Mouse (Mus musculus): ENCODE data around the gene Hoxa6. TPM values are rescaled to one million over a fixed set of nuclear protein-coding genes. Genes with fewer than 3 reads are reported as not detected.

Gene Hoxa6
- polyA plus RNA-seq, 1 experiment from 2014 or later: not detected

- Histone ChIP-seq H3K4me1 (no peaks in the 10 kb centered on the region), H3K4me2 (no peak overlapping the region), H3K27me3 (peaks cover 100% of the 10 kb centered on the region), H3K36me3 (ENCODE audit: poor library complexity, severe bottlenecking) (no peaks in the 10 kb centered on the region), H3K9ac (no peak overlapping the region), H3K9me3 (replicated peaks) (no peaks in the 10 kb centered on the region), H3K4me3 (no peak overlapping the region), H3K27ac (no peak overlapping the region)
- WGBS: 1% methylated on average over 10 of the region's 10 CpGs
- ATAC-seq: no peak
Observed at GRCm38 (mm10) chr6:52197271-52197670, 11.3 kb downstream of the Hoxa6 start.

GRCm38 (mm10) chr6:52196811-52197210, 11.7 kb downstream of the Hoxa6 start:
- Histone ChIP-seq H3K27me3 (peaks cover 100% of the 10 kb centered on the region), H3K4me2 (no peak overlapping the region), H3K27ac (no peak overlapping the region), H3K4me3 (no peak overlapping the region), H3K36me3 (ENCODE audit: poor library complexity, severe bottlenecking) (no peaks in the 10 kb centered on the region), H3K9me3 (replicated peaks) (no peaks in the 10 kb centered on the region), H3K4me1 (0 out of 2 replicates have a peak, but pooled peaks cover 4% of the 10 kb centered on the region), H3K9ac (no peak overlapping the region)
- no peak for ATAC-seq
- WGBS: 3% methylated on average over 9 of the region's 9 CpGs

GRCm38 (mm10) chr6:52194690-52195089, 13.8 kb downstream of the Hoxa6 start:
- Histone ChIP-seq H3K4me3 (no peak overlapping the region), H3K36me3 (ENCODE audit: poor library complexity, severe bottlenecking) (no peaks in the 10 kb centered on the region), H3K9me3 (replicated peaks) (no peaks in the 10 kb centered on the region), H3K4me1 (peaks cover 11% of the 10 kb centered on the region), H3K4me2 (no peak overlapping the region), H3K27me3 (peaks cover 100% of the 10 kb centered on the region), H3K27ac (no peak overlapping the region), H3K9ac (no peak overlapping the region)
- ATAC-seq: no peak
- 4% methylated on average over 10 of the region's 10 CpGs for WGBS

DNA sequence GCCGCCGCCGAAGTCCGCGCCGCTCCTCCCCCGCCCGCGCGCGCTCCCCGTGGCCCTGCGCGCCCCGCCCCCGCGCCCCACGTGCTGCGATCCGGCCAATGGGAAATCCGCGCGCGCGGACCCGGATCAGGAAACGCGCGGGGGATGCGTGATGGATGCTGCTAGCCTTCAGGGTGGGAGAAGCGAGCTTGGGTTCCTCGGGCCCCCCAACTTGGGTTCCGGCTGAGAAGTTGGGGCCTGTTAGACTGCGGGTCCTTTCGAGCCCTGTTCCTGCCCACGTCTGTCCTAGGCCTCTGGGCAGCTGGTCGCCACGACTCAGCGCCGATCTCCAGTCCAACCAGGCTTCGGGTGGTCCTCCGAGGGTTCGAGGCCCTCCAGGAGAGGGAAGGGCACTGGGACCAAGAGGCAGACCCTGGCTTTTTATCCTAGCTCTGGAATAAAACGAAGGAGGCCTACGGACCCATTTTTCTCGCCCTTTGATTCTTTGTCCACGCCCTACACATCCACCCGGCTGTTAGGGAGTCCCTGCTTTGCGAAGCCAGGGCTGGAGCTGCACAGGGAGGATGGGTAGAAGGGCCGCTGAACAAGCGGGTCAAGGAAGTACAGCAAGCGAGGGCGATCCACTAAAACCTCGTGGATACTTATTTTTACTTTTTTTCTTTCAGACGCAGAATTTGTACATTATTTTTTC, 16.5 kb downstream of the Hoxa6 start:
- Histone ChIP-seq H3K4me2 (peak overlapping the region; percentile 61), H3K27me3 (peaks cover 100% of the 10 kb centered on the region), H3K9ac (no peak overlapping the region), H3K36me3 (ENCODE audit: poor library complexity, severe bottlenecking) (no peaks in the 10 kb centered on the region), H3K4me3 (peak overlapping the region; percentile 36), H3K9me3 (replicated peaks) (no peaks in the 10 kb centered on the region), H3K27ac (no peak overlapping the region), H3K4me1 (peaks cover 11% of the 10 kb centered on the region)
- WGBS: 1% methylated on average over 43 of the region's 55 CpGs
- ATAC-seq: peak; percentile 65

DNA sequence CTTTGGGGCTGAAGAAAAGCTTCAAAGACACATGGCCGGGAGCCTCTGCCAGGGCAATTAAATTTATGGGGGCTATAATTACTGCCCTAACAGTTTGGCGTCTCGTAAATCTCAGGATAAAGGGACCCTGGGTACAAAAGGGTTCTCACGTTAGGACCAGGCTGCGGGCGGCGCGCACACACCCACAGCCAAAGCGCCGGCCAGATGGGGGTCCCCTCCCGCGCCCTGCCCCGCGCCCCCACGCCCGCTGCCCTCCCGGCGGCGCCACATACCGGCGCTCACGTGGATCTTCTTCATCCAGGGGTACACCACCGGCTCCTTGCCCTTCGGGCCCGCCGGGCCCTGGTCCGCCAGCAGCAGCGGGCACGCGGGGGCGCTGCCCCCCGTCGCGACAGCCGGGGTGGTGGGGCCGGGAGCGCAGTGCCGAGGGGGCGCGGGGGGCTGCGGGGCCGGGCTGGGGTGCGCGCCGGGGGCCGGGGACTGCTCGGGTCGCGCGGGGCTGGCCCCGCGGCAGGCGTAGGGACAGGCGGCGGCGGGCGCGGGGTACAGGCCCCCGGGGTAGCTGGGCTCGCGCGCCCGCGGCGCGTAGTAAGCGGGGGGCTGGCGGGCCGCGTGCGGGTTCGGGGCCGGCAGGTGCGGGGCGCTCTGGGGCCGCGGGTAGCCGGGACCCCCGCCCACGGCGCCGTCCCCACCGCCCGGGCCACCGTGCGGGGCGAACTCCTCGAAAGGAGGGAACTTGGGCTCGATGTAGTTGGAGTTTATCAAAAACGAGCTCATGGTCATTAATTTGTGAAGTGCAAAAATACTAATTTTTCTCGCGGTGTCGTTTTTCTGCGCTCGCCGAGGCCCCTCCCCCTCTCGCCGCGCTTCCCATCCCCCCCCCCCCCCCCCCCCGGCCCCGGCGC, 17.4 kb downstream of the Hoxa6 start, which contains the start of gene Hoxa4:
Hoxa4 (minus strand) TSS at position 848 of the 905 bp plus-strand sequence.
- Histone ChIP-seq H3K27ac (no peak within 1 kb of the TSS), H3K4me1 (peaks cover 11% of the 10 kb centered on the region), H3K36me3 (ENCODE audit: poor library complexity, severe bottlenecking) (no peaks in the 10 kb centered on the region), H3K27me3 (peaks cover 100% of the 10 kb centered on the region), H3K9me3 (replicated peaks) (no peaks in the 10 kb centered on the region), H3K4me3 (peak within 1 kb of the TSS; percentile 36), H3K9ac (no peak within 1 kb of the TSS), H3K4me2 (peak within 1 kb of the TSS; percentile 61)
- 0 out of 2 replicates have a peak, but pooled peaks have one; percentile 6 for ATAC-seq
- 1% methylated on average over 91 of the region's 102 CpGs for WGBS

DNA sequence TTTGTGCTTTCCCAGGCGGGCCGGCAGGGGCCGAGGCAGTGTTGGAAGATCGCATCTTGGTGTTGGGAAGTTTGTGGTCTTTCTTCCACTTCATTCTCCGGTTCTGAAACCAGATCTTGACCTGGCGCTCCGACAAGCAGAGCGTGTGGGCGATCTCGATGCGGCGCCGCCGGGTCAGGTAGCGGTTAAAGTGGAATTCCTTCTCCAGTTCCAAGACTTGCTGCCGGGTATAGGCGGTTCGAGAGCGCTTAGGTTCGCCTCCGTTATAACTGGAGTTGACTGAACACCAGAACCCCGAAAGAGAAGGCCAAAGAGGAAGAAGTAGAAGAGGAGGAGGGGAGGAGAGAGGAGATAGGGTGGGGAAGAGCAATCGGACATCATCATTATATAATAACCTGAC, 18.1 kb downstream of the Hoxa6 start:
- H3K27me3 ChIP-seq: peaks cover 100% of the 10 kb centered on the region
- no peak overlapping the region for H3K9ac ChIP-seq
- no peak overlapping the region for H3K4me3 ChIP-seq
- H3K9me3 ChIP-seq (replicated peaks): no peaks in the 10 kb centered on the region
- no peak for ATAC-seq
- peaks cover 11% of the 10 kb centered on the region for H3K4me1 ChIP-seq
- H3K36me3 ChIP-seq (ENCODE audit: poor library complexity, severe bottlenecking): no peaks in the 10 kb centered on the region
- no peak overlapping the region for H3K27ac ChIP-seq
- WGBS: under 1% methylated on average over 23 of the region's 23 CpGs
- H3K4me2 ChIP-seq: no peak overlapping the region

DNA sequence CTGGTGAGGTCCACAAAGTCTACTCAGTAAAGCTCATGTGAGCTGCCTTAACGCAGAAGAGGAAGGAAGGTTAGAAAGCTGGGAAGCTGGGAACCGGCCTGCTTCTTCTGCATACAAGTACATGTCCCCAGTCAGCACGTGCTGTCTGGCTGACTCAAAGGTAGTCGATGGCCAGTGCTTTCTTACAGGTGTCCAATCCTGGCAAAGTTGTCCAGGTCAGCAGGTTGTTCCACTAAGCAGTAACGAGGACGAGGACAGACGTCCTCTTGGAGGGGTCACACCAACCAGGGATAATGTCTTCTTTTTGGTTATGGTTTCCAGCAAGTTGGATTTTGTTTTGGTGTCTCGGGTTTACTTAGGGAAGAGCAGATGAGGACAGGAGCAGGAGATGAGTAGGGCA, 18.6 kb downstream of the Hoxa6 start:
- Histone ChIP-seq H3K9ac (no peak overlapping the region), H3K4me2 (no peak overlapping the region), H3K27ac (no peak overlapping the region), H3K9me3 (replicated peaks) (no peaks in the 10 kb centered on the region), H3K4me1 (peaks cover 11% of the 10 kb centered on the region), H3K4me3 (no peak overlapping the region), H3K36me3 (ENCODE audit: poor library complexity, severe bottlenecking) (no peaks in the 10 kb centered on the region), H3K27me3 (peaks cover 100% of the 10 kb centered on the region)
- 2% methylated on average over 8 of the region's 8 CpGs for WGBS
- no peak for ATAC-seq

DNA sequence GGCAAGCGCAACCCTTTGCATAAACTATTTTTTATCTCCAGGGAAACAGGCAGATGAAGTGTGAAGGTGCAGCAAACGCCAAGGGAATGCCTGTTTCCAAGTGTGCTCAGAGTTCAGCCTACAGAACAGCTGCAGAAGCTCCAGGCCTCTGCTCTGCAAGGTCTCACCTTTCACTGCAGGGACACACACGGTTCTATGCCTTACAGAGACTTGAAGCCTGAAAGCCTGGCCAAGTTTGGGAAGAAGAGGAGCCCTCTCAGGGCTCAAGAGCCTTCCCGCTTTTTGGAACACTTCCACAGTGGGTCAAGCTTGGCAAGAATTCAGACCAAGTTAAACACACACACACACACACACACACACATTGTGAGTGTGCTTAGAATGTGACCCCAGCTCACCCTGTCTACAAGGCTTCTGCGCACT, 19.3 kb downstream of the Hoxa6 start:
- Histone ChIP-seq H3K9me3 (replicated peaks) (no peaks in the 10 kb centered on the region), H3K9ac (no peak overlapping the region), H3K4me1 (peaks cover 11% of the 10 kb centered on the region), H3K27me3 (peaks cover 100% of the 10 kb centered on the region), H3K4me3 (no peak overlapping the region), H3K27ac (no peak overlapping the region), H3K4me2 (no peak overlapping the region), H3K36me3 (ENCODE audit: poor library complexity, severe bottlenecking) (no peaks in the 10 kb centered on the region)
- ATAC-seq: no peak
- WGBS: 6% methylated on average over 5 of the region's 5 CpGs

GRCm38 (mm10) chr6:52186500-52186899, 22.0 kb downstream of the Hoxa6 start:
- 5% methylated on average over 1 of the region's 1 CpGs for WGBS
- no peak overlapping the region for H3K27ac ChIP-seq
- H3K36me3 ChIP-seq (ENCODE audit: poor library complexity, severe bottlenecking): no peaks in the 10 kb centered on the region
- H3K4me2 ChIP-seq: no peak overlapping the region
- H3K9me3 ChIP-seq (replicated peaks): no peaks in the 10 kb centered on the region
- no peak for ATAC-seq
- H3K4me1 ChIP-seq: peaks cover 6% of the 10 kb centered on the region
- H3K27me3 ChIP-seq: peaks cover 100% of the 10 kb centered on the region
- H3K4me3 ChIP-seq: no peak overlapping the region
- no peak overlapping the region for H3K9ac ChIP-seq

GRCm38 (mm10) chr6:52185834-52186233, 22.7 kb downstream of the Hoxa6 start:
- no peak overlapping the region for H3K9ac ChIP-seq
- 6% methylated on average over 3 of the region's 3 CpGs for WGBS
- H3K4me2 ChIP-seq: no peak overlapping the region
- H3K27ac ChIP-seq: no peak overlapping the region
- ATAC-seq: no peak
- no peaks in the 10 kb centered on the region for H3K4me1 ChIP-seq
- peaks cover 100% of the 10 kb centered on the region for H3K27me3 ChIP-seq
- H3K9me3 ChIP-seq (replicated peaks): no peaks in the 10 kb centered on the region
- H3K4me3 ChIP-seq: no peak overlapping the region
- H3K36me3 ChIP-seq (ENCODE audit: poor library complexity, severe bottlenecking): no peaks in the 10 kb centered on the region

DNA sequence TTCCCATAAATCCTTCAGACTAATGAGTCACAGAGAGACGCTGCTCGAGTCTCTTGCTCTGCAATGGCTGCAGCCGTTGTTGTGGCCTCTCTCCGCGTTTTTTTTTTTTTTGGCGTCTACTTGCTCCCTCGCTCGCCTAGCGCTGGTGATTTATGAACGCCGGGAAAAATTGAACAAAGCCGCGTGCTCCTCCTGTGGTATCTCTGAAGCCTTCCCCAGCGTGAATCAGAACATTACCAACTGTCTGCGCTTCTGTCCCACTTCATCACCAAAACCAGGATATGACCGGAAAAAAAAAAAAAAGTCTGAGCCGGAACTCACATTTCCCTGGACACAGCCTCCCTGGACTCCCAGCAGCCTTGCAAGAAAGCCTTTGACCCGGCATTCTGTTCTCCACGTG, 23.3 kb downstream of the Hoxa6 start:
- no peaks in the 10 kb centered on the region for H3K4me1 ChIP-seq
- no peak overlapping the region for H3K27ac ChIP-seq
- no peaks in the 10 kb centered on the region for H3K9me3 ChIP-seq (replicated peaks)
- H3K4me2 ChIP-seq: no peak overlapping the region
- no peak overlapping the region for H3K4me3 ChIP-seq
- no peaks in the 10 kb centered on the region for H3K36me3 ChIP-seq (ENCODE audit: poor library complexity, severe bottlenecking)
- under 1% methylated on average over 19 of the region's 19 CpGs for WGBS
- H3K9ac ChIP-seq: no peak overlapping the region
- no peak for ATAC-seq
- H3K27me3 ChIP-seq: peaks cover 100% of the 10 kb centered on the region

DNA sequence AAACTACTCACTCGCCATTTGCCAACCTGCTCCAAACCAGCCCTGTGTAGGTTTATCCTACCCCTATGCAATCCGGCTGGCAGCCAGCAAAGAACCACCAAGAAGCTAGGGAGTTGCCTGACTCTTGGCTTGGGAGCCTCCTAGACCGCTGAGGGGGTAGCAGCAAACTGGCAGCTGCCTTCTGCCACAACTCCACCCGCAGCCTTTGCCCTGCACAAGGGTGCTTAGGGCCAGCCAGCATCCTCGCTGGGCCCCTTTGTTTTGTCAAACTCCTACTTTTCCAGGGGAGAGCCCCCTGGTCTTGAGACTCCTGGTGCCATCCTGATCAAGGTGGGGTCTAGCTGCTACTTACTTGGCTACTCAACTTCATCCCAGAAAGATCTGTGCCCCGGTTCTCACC, 23.9 kb downstream of the Hoxa6 start:
- no peak overlapping the region for H3K4me3 ChIP-seq
- H3K27ac ChIP-seq: no peak overlapping the region
- H3K9me3 ChIP-seq (replicated peaks): no peaks in the 10 kb centered on the region
- H3K27me3 ChIP-seq: peaks cover 100% of the 10 kb centered on the region
- no peaks in the 10 kb centered on the region for H3K36me3 ChIP-seq (ENCODE audit: poor library complexity, severe bottlenecking)
- no peaks in the 10 kb centered on the region for H3K4me1 ChIP-seq
- WGBS: 3% methylated on average over 6 of the region's 6 CpGs
- no peak overlapping the region for H3K4me2 ChIP-seq
- no peak for ATAC-seq
- H3K9ac ChIP-seq: no peak overlapping the region
